Mouse (Mus musculus) bone marrow, adult 2 months (tissue): ENCODE measurements at regions not wholly inside any gene's neighbourhood (a gene's known extent, or its start where the extent isn't known, plus 50 kb on each side); places are given as distances from the start of the nearest gene placed in this dataset.
"Not testable (repeated sequence)": the region's sequence is repeated elsewhere in the genome, so short reads cannot be mapped to it uniquely, and the experiment has no call there.

ENCODE experiments used
- H3K27ac ChIP-seq: fragments of 200-500 bp; 2 replicates; pipeline ENCODE4 v1.5.1; 2012; ENCODE audit warnings: low read depth, mild to moderate bottlenecking, control low read depth, inconsistent platforms, low read length; ENCODE audit not compliant: control insufficient read depth, poor library complexity, insufficient read depth
- H3K4me1 ChIP-seq: fragments of 200-500 bp; 2 replicates; pipeline ENCODE4 v1.6.1; 2011; ENCODE audit warnings: low read length; ENCODE audit not compliant: control insufficient read depth, insufficient read depth
- H3K4me3 ChIP-seq: fragments of 200-500 bp; replicated peaks from 2 replicates; pipeline ENCODE3; 2011; ENCODE audit warnings: mild to moderate bottlenecking, low read depth, low read length, control low read depth; ENCODE audit not compliant: control insufficient read depth
- CTCF ChIP-seq: fragments of 200-500 bp; IDR thresholded peaks from 2 replicates; pipeline ENCODE4 v1.5.1; 2011; ENCODE audit warnings: low read length, control low read depth; ENCODE audit not compliant: control insufficient read depth, insufficient read depth
- POLR2A ChIP-seq: fragments of 200-500 bp; IDR thresholded peaks from 2 replicates; pipeline ENCODE4 v1.6.1; 2011; ENCODE audit warnings: low read depth, mild to moderate bottlenecking, control low read depth, low read length, borderline replicate concordance; ENCODE audit not compliant: control insufficient read depth
- WGBS: fragments of 180-500 bp; shearing (Covaris S2); methylation state at CpG from one replicate; pipeline ENCODE4 v1.1.7; 2018; 5-methylcytosine and 5-hydroxymethylcytosine counted together

DNA sequence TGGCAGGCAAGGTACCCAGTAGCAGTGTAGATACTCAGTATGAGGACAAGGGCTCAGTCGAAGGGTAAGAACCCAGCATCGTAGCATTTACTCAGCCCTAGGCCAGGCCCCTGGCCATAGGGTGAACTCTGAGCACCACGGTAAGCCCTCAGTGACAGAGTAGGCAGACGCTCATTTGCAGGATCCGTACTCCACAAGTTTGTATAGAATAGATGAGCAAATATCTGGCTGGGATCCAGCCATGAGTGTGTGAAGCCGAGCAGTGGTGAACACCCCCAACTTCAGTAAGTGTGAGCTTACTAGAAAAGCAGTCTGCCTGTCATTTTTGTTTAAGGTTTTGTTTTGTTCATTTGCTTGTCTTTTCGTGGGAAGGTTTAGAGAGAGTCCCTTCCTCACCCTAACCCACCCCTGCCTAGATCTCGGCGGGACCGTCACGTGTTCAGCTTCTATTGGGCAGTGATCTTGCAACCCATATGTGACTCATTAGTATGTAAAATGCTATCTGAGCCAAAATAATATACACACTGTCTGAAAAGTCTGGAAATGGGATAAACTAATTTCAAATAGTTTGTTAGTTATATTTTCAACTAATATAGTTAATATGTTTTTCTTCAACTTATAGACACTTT is 76.3 kb downstream of the Gm5447 start:
- Histone ChIP-seq H3K27ac (no peak overlapping the region), H3K4me1 (no peaks in the 10 kb centered on the region), H3K4me3 (no peak overlapping the region)
- WGBS = 80% methylated on average over 11 of the region's 11 CpGs
- TF ChIP-seq POLR2A (no peak), CTCF (no peak)

DNA sequence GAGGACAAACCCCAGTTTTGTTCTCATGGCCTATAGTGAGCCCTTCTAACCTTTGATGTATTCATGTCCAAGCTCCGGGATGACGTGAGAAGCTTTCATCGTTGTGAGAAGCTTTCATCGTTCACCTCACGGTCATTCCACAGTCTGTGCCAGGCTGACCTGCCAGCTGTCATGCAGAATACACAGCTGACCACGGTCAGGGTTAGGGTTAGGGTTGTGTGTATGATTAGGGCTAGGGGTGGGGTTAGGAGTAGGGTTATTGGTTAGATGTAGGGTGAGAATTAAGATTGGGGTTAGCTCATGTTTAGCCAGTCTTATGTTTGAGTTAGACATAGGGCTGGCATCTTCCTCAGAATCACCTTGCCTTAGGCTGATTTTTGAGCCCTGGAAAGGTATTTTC is 77.6 kb downstream of the Gm5447 start:
- 93% methylated on average over 2 of the region's 6 CpGs for WGBS

DNA sequence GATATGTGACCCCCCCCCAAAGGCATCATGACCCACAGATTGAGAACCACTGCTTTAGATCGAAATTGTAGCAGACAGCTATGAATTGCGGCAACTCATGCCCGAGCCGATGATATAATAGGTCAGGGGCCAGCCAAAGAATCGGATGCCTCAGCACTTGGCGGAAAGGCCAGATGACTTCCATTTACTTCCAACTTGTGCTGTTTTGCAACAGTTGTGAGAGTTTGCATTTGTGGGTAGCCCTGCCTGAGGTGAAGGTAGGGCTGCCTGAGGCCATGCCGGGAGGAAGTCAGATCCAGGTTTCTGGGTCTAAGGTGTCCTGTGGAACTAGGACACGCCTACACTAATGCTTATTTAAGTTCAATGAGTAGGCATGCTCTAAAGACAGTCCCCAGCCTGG is 80.4 kb downstream of the Gm5447 start:
- no peak for TF ChIP-seq POLR2A
- 90% methylated on average over 8 of the region's 8 CpGs for WGBS
- H3K4me1 ChIP-seq = no peaks in the 10 kb centered on the region
- H3K27ac ChIP-seq = no peak overlapping the region
- H3K4me3 ChIP-seq = no peak overlapping the region

More for the DNA sequence above, 77.6 kb downstream of the Gm5447 start:
- H3K27ac ChIP-seq, H3K4me3 ChIP-seq, H3K4me1 ChIP-seq: not testable (repeated sequence)

DNA sequence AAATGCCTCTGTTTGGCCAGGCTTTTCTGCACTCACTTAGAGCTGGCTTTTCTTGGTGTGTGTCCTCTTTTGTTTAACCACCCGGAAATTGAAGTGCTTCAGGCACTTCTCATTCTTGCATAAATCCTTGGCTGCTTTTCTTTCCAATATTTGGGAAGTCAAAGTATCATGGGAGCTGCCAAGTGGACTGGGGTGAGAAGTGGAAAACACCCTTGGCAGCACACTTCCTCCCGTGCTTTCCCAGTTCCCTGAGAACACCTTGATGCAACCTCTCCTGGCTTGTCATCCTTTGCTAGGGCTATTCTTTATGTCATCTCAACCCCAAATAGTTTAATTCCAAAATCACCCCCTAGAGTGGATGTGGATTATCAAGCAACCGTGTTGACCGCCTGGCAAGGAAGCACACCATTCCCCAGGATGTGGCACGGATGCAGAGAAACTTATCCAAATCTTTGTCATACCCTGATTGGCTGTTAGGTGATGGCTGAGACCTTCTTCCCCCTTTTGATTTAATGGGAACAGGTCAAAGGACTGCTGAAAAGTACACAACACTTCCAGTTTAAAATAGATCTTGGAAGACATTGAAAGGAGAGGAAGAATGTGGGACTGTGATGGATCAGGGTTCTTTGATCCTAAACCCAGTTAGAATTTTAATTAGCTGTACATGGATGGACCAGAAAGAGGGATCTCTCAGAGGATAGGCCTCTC is 81.5 kb downstream of the Gm5447 start:
- no peaks in the 10 kb centered on the region for H3K4me1 ChIP-seq
- no peak overlapping the region for H3K27ac ChIP-seq
- H3K4me3 ChIP-seq = no peak overlapping the region
- TF ChIP-seq CTCF (no peak), POLR2A (no peak)
- WGBS = 83% methylated on average over 5 of the region's 5 CpGs

- H3K27ac ChIP-seq = no peak overlapping the region
- H3K4me3 ChIP-seq = no peak overlapping the region
- 79% methylated on average over 12 of the region's 12 CpGs for WGBS
- no peaks in the 10 kb centered on the region for H3K4me1 ChIP-seq
- TF ChIP-seq POLR2A (no peak), CTCF (no peak)
Observed at GRCm38 (mm10) chr13:31056154-31056871, 82.3 kb downstream of the Gm5447 start.

DNA sequence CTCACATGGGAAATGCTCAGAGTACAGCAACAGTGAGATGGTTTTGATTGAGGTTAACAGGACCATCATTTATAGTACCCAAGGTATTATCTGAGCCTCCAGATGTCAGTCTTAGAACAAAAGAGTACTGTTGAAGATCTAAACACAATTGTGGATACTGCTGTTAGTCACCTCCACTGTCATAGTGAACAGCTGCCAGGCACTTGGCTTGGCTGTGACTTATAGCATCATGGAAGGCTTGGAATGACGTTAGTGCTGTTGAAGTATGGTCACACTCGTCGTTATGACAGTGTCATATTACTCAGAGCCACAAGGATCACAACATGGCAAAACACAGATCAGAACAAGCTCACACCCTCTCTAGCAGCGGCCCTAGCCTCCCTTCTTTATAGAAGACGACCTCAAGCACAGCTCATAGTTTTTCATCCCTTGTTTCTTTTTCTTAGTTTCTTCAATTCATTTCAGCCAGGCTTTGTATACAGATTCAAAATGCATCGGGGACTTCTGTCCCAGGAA is 87.0 kb downstream of the Gm5447 start:
- no peak overlapping the region for H3K27ac ChIP-seq
- TF ChIP-seq CTCF = no peak
- TF ChIP-seq POLR2A = no peak
- H3K4me1 ChIP-seq = no peaks in the 10 kb centered on the region
- WGBS = 64% methylated on average over 6 of the region's 6 CpGs
- H3K4me3 ChIP-seq = no peak overlapping the region

DNA sequence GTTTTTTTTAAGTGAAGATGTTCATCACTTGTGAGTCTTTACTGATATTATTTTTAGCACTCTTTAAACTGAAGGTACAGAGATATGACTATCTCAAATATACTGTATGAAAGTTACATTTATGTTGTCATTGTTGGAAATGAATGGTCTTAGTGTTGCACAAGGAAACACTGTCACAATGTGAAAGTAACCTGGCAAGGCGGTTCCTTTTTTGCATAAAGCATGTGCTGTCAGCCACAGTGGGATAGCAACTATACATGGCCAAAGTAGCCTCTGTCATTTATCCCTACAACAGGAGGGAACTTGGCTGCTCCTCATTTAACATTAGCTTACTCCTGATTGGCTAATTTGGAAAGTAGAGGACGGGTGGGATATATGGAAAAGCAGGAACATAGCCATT is 94.3 kb downstream of the Gm5447 start:
- H3K4me1 ChIP-seq = no peaks in the 10 kb centered on the region; the same call in 1 of the 2 replicates
- 53% methylated on average over 2 of the region's 2 CpGs for WGBS
- no peak overlapping the region for H3K4me3 ChIP-seq
- H3K27ac ChIP-seq = no peak overlapping the region
- TF ChIP-seq POLR2A (no peak), CTCF (no peak)

DNA sequence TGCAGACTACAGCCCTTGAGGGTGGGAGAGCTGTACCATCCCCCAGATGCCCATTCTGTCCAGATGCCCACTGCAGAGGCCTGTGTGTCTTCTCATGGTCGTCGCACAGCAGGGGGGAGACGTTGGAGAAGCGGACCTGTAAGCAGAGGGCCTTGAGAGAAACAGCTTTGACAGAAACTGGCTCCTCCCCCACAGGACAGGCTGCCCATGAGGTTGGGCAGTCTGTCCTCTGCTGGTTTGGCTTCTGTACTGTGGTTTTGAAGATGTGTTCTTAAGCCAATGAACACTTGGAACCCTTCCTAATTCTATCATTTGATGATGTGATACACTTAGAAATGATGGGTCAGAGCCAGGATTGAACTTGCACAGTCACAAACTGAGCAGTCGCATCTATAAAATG is 102.5 kb downstream of the Gm5447 start:
- WGBS = 64% methylated on average over 5 of the region's 5 CpGs
- Histone ChIP-seq H3K4me1 (no peaks in the 10 kb centered on the region), H3K27ac (no peak overlapping the region), H3K4me3 (no peak overlapping the region)
- TF ChIP-seq POLR2A (no peak), CTCF (no peak)

DNA sequence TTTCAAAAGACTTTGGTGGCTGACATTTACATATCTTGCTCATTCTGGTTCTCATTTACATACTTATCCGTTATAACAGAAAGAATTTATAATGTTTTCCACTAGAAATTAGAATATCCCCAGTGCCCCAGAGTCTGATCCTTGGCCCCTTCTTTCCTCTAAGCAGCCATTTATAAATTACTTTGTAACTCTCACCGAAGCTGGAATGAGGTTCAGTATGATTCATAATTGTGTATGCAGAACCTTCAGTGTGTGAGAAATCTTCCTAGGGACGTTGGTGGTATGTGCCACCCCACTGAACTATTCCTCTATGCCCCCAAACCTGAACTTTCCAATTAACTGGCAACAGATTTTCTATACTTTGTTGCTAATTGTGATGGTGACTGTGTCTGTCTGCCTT is 104.7 kb downstream of the Gm5447 start:
- WGBS = 54% methylated on average over 3 of the region's 3 CpGs
- Histone ChIP-seq H3K27ac (no peak overlapping the region), H3K4me3 (no peak overlapping the region), H3K4me1 (no peaks in the 10 kb centered on the region)
- TF ChIP-seq CTCF (no peak), POLR2A (no peak)
